Mouse (Mus musculus) C2C12 (cell line): ENCODE data around the gene Rassf4.

Experiments
- CEBPB ChIP-seq: IDR thresholded peaks from one replicate; pipeline ENCODE4 v1.6.1; 2011; ENCODE audit warnings: low read depth, mild to moderate bottlenecking, control low read depth, moderate library complexity
- CTCF ChIP-seq: IDR thresholded peaks from one replicate; pipeline ENCODE4 v1.5.1; 2011; ENCODE audit not compliant: control insufficient read depth, insufficient read depth, insufficient read length
- MAX ChIP-seq: IDR thresholded peaks from one replicate; pipeline ENCODE4 v1.6.1; 2011; ENCODE audit warnings: mild to moderate bottlenecking, control low read depth
- MYOD1 ChIP-seq: IDR thresholded peaks from one replicate; pipeline ENCODE4 v1.6.1; 2011; ENCODE audit warnings: low read depth; ENCODE audit not compliant: control insufficient read depth, insufficient read length
- MYOG ChIP-seq: IDR thresholded peaks from one replicate; pipeline ENCODE4 v1.6.1; 2011; ENCODE audit not compliant: control insufficient read depth, insufficient read length; ENCODE audit errors: extremely low read depth
- USF1 ChIP-seq: IDR thresholded peaks from one replicate; pipeline ENCODE4 v1.6.1; 2011; ENCODE audit warnings: low read depth, mild to moderate bottlenecking, control low read depth, moderate library complexity

- TF ChIP-seq CTCF (no peak), USF1 (no peak), CEBPB (no peak), MAX (no peak), MYOD1 (no peak), MYOG (no peak)
These were observed 3.6 kb downstream of the Rassf4 start for GRCm38 (mm10) chr6:116670144-116670543.
